Mouse (Mus musculus) activated CD4-positive, CD25-positive, alpha-beta regulatory T cell, adult 4 months (primary cell): ENCODE data around the gene Ccdc93. TPM values are rescaled to one million over a fixed set of nuclear protein-coding genes. Genes with fewer than 3 reads are reported as not detected.

ENCODE experiments used
- ATAC-seq: one replicate; pipeline ENCODE4 v1.8.0; 2017
- polyA plus RNA-seq, 2 experiments: library from polyadenylated mRNA; unstranded; fragments of 100-300 nt; shearing (Covaris generic); gene quantifications; one replicate each; pipeline ENCODE4 v1.2.1; 2017

Gene Ccdc93
- polyA plus RNA-seq: 10 to 100 TPM; 15.2 to 17.5 TPM

- peak; percentile 92 for ATAC-seq
These were observed at the start of gene Ccdc93 for GRCm38 (mm10) chr1:121430938-121431928. Gene Ccdc93, plus strand, starts transcription at chr1:121431049.

- ATAC-seq: no peak
These were observed 49.3 kb upstream of the Ccdc93 start for GRCm38 (mm10) chr1:121381562-121381961.

DNA sequence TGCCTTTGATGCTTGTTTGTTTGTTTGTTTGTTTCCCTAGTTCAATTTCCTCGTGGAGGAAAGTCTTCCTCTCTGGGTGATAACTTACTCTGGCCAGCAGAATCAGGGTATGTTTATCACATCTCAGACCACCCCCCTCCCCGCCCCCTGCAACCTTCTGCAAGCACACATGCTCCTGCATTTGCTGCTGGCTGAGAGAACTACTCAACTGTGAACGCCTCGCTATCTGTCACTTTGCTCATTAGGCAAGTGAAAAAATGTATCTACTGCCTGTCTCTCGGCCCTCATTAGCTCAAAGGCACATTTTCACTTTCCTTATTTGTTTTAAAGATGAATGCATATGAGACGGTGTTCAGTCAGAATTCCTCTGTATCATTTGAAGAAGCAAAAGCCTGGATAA is 42.5 kb upstream of the Ccdc93 start:
- no peak for ATAC-seq

DNA sequence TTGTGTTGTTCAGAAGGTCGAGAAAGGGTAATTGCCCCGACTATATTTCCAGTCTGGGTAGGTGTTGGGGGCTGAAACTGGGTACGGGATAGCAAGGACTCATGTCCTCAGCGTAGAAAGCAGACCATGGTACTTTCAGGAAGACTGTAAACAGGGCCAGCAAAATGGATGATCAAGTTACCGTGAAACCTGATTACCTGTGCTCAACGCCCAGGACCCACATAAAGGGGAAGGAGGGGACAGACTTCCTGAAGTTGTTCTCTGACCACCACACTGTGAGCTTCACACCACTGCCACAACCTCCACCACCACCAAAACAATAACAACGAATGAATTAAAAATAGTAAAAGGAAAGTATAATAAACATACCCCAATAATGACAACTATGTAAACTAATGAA is 42.1 kb upstream of the Ccdc93 start:
- no peak for ATAC-seq

- no peak for ATAC-seq
These were observed 41.3 kb upstream of the Ccdc93 start for GRCm38 (mm10) chr1:121389574-121389973.

GRCm38 (mm10) chr1:121390003-121390402 is 40.8 kb upstream of the Ccdc93 start:
- ATAC-seq: no peak

GRCm38 (mm10) chr1:121390421-121390820 is 40.4 kb upstream of the Ccdc93 start:
- no peak for ATAC-seq

GRCm38 (mm10) chr1:121390855-121391254 is 40.0 kb upstream of the Ccdc93 start:
- no peak for ATAC-seq

GRCm38 (mm10) chr1:121393117-121393516 is 37.7 kb upstream of the Ccdc93 start:
- no peak for ATAC-seq

DNA sequence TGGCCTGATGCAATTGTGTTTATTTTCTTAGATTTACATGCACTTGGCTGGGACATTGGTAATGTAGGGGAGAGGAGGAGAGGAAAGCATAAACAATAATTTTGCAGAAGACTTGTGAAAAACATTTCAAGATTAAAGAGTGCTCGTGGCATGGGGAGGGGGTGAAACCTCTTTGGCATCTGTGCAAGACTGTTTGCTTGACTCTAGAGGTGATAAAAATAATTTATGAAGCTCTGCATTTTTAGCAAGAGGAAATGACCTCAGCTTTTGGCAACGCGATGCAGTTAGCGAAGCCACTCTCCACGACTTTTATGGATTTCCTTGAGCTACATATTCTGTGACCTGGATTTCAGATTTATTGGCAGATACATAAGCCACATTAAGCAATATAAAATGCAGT is 36.1 kb upstream of the Ccdc93 start:
- ATAC-seq: no peak

DNA sequence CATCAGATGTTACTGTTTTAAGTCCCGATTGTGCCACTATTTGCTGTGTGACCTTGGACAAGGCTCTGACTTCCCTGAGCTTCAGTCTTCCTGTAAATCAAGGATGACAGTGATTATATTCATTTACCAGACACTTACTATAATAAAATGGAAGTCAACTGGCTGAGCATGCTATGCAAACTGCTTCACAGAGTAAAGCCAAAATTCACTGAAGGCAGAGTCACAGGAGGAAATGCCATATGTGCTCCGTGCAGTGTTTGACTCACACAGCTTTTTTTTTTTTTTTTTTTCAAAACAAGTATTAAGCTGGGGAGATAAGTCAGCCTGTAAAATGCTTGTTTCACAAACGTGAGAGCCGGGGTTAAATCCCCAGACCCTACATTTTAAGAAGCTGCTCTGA is 34.3 kb upstream of the Ccdc93 start:
- ATAC-seq: no peak

DNA sequence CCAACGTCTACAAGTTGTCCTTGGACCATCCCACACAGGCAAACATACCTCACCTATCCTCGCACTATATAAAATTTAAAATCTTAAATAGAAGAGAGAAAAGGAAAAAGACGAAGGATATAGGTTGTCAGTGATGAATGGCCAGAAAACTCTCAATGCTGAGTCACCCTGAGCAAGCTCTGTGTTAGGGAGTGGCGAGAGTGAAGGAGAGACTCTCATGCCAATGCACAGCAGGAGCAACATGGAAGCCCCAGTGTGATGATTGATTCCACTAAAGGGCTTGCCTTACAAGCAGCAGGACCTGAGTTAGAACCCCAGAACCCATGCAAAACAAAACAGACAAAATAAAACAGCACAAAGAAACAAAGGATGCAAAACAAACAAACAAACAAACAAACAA is 32.6 kb upstream of the Ccdc93 start:
- ATAC-seq: no peak

- ATAC-seq: no peak
These were observed 31.6 kb upstream of the Ccdc93 start for GRCm38 (mm10) chr1:121398986-121399881.

- ATAC-seq: no peak
These were observed 30.6 kb upstream of the Ccdc93 start for GRCm38 (mm10) chr1:121400243-121400642.

GRCm38 (mm10) chr1:121419084-121419483 is 11.8 kb upstream of the Ccdc93 start:
- peak; percentile 54 for ATAC-seq

- ATAC-seq: no peak
These were observed 11.1 kb upstream of the Ccdc93 start for GRCm38 (mm10) chr1:121419569-121420265.

GRCm38 (mm10) chr1:121430183-121430937 is 489 bp upstream of the Ccdc93 start:
- ATAC-seq: peak; percentile 11

- no peak for ATAC-seq
These were observed 5.1 kb downstream of the Ccdc93 start for GRCm38 (mm10) chr1:121435981-121436380.

GRCm38 (mm10) chr1:121440535-121441381 is 9.9 kb downstream of the Ccdc93 start:
- no peak for ATAC-seq

DNA sequence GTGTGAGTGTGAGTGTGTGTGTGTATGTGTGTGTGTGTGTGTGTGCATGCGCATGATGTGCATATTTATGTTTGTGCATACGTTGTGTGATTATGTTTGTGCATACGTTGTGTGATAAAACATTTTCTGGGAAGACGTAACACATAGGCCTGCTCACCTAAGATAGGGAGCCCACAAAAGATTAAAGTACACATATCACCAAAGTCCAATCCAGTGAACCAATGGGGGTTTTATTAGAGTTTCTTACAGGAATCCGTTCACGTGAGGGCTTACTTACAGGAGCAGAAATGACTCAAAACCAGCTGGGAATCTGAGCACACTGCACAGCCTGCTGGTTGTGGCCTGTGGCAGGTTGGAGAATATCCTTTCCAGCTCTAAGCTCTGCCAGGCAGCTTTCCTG is 13.3 kb downstream of the Ccdc93 start:
- no peak for ATAC-seq

GRCm38 (mm10) chr1:121447216-121447615 is 16.4 kb downstream of the Ccdc93 start:
- no peak for ATAC-seq
